Mouse (Mus musculus) leukemia stem cell, adult 10-12 weeks (primary cell): ENCODE results near the gene Olfr125. TPM values are rescaled to one million over a fixed set of nuclear protein-coding genes. Genes with fewer than 3 reads are reported as not detected.

Source experiments
- polyA plus RNA-seq: library from polyadenylated mRNA; stranded (reverse); fragments of >175 nt; gene quantifications from 2 replicates; pipeline ENCODE4 v1.2.3, GENCODE M21; 2012; ENCODE audit warnings: low replicate concordance

Olfr125 gene
- polyA plus RNA-seq: not detected in 2 replicates

DNA sequence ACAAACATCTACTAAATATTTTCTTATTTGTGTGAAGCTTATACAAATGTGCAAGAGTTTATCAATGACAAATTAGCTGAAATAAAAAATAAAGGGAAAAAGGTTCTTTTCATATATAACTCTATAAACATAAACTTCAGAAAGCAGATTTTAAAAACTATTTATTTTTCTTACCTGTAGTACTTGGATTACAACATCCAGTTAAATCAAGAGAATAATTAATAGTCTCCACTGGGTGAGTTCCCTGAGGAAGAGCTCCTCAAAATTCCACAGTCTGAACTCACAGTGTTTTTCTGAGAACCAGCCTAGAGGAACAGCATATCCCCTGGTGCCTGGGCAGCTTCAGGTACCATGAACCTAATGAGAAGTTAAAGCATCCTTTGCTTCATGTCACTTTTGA, at the start of gene Olfr125:
Gene Olfr125, plus strand, starts transcription at position 301 of the 400 bp plus-strand sequence.

DNA sequence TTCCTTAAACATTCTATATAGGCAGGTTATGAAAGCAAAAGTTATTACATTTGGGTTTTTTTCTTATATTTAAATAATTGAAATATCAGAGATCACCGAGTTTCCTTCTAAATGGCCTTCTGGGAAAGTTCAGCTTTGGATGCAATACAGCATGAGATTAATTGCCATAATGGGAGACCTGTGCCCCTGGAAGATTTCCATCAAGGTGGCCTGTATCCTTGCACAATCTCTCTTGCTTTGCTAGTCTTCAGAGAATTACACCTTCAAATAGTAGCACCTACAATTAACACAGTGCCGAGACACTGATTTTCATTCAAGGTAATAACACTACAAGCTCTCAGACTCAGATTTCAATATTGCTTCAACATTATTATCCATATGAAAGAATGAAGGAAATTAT, 39.5 kb upstream of the Olfr125 start, which contains the start of gene Olfr123:
Gene Olfr123, plus strand, starts transcription at position 301 of the 400 bp plus-strand sequence.

DNA sequence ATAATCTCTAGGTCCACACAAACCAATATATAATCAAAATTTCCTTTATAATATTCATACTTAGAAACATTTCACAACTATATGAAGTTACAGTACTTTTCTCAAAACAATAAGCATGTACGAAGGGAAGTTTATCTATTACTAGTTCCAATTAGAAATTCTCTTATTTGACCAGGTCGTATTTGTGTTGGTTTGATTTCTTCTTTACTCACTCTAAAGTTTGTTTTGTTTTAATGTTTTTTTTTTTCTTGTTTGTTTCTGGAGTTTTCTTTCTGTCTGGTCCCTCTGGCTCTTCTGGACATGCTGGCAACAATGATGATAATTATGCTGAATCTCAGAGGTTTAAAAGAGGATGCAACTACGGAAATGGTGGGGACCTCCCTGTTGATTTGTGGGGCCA, 33.2 kb upstream of the Olfr125 start, which contains the start of gene Olfr124:
Gene Olfr124, plus strand, starts transcription at position 301 of the 400 bp plus-strand sequence.

DNA sequence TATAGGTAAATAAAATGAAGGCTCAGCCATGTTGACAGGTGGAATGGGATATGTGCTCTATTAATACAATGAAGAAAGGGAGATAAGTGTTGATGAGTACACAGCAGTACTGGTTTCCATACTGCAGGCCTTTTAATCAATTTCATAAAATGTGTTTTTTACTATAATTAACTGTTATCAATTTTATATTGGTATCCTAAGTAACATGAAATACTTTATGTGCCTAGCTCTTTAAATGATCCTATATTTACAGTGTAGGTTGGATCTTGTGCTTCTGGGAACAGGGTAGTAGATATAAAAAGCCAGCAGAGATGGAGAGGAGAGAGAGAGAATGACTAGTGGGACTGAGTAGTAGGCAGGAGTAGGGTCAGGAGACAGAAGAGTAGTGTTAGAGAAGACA, 14.4 kb downstream of the Olfr125 start, which contains the start of gene Olfr126:
Gene Olfr126, plus strand, starts transcription at position 301 of the 400 bp plus-strand sequence.

Other genes with a start within 250 kb of the Olfr125 start
- gene Olfr114, start 240.2 kb upstream of the Olfr125 start, polyA plus RNA-seq: 0.18 TPM in 1 of 2 replicates, not detected in the other
- not detected in 2 replicates for gene Olfr115, start 205.8 kb upstream of the Olfr125 start, polyA plus RNA-seq
- gene Olfr116, start 205.8 kb upstream of the Olfr125 start, polyA plus RNA-seq: not detected in 2 replicates
- gene Olfr117, start 169.2 kb upstream of the Olfr125 start, polyA plus RNA-seq: not detected in 2 replicates
- gene Olfr118, start 166.0 kb upstream of the Olfr125 start, polyA plus RNA-seq: 0.19 TPM in 1 of 2 replicates, not detected in the other
- gene Olfr119, start 136.4 kb upstream of the Olfr125 start, polyA plus RNA-seq: not detected in 2 replicates
- not detected in 2 replicates for gene Olfr120, start 111.1 kb upstream of the Olfr125 start, polyA plus RNA-seq
- not detected in 2 replicates for gene Olfr121, start 84.1 kb upstream of the Olfr125 start, polyA plus RNA-seq
- gene Olfr122, start 64.3 kb upstream of the Olfr125 start, polyA plus RNA-seq: not detected in 2 replicates
- gene Olfr123, start 39.4 kb upstream of the Olfr125 start, polyA plus RNA-seq: not detected in 2 replicates
- not detected in 2 replicates for gene Olfr124, start 33.1 kb upstream of the Olfr125 start, polyA plus RNA-seq
- gene Olfr126, start 14.5 kb downstream of the Olfr125 start, polyA plus RNA-seq: not detected in 2 replicates
- gene Olfr127, start 67.5 kb downstream of the Olfr125 start, polyA plus RNA-seq: not detected in 2 replicates
- not detected in 2 replicates for gene Olfr128, start 87.6 kb downstream of the Olfr125 start, polyA plus RNA-seq
- gene Olfr761, start 120.1 kb downstream of the Olfr125 start, polyA plus RNA-seq: not detected in 2 replicates
- not detected in 2 replicates for gene Olfr129, start 227.1 kb downstream of the Olfr125 start, polyA plus RNA-seq
- gene Olfr130, start 231.0 kb downstream of the Olfr125 start, polyA plus RNA-seq: not detected in 2 replicates